Mouse (Mus musculus) urinary bladder, postnatal 4 days (tissue): ENCODE data around the gene Sh3d21.
"Not testable (repeated sequence)": the region's sequence is repeated elsewhere in the genome, so short reads cannot be mapped to it uniquely, and the experiment has no call there.

Experiments used
- DNase-seq, 2 experiments: peaks; one replicate each; pipeline ENCODE4 v3.0.0; 2021 to 2022; ENCODE audit warnings: low spot score in 2 of 2

The Sh3d21 gene

DNA sequence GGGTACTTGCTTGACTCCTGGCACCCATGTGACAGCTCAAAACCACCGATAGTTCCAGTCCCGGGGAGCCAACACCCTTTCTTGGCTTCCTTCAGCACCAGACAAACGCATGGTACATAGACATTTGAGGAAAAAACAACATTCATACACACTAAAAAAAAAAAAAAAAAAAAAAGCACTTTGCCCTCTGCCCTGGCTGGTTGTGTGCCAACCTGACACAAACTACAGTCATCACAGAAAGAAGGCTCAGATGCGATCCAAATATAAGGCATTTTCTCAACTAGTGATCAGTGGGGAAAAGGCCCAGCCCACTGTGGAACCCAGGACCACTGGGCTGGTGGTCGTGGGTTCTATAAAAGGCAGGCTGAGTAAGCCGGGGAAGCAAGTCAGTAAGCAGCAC, 5.6 kb upstream of the Sh3d21 start:
- no peak for DNase-seq

DNA sequence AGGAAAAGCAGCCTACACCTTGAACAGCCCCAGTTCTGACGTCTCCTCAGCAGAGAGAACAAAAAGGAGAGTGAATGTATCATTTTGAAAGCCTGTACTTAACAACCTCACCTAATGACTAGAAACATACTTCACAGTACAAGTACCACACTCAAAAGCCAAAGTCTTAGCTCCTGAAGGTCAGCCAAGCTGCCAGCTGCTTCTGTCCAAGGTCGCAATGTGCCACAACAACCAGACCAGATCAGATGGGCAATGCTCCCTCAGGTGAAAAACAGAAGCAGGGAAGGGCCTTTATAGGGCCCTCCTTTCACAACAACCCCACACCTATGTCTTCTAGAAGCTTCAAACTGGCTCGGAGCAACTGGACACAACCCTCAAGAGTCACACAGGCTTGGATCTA, 2.8 kb upstream of the Sh3d21 start:
- DNase-seq: no peak

DNA sequence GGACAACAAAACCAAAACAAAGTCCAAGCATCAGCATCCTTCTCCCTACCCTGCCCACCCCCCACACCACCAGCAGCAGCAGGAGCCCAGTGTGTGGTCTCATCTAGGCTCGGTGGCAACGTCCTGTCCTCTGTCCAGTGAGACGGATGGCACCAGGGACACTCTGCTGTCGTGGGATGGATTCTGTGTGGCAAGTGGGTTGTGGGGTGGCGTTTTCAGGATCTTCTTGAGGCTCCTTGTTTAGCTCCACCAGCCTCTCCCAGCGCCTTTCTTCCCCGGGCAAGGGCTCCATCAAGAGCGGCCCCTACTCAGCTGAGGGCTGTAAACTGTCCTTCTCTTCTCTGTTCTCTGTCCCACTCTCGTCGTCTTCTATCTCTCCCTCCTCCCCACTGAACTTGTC, 1.8 kb upstream of the Sh3d21 start:
- not testable (repeated sequence) for DNase-seq

DNA sequence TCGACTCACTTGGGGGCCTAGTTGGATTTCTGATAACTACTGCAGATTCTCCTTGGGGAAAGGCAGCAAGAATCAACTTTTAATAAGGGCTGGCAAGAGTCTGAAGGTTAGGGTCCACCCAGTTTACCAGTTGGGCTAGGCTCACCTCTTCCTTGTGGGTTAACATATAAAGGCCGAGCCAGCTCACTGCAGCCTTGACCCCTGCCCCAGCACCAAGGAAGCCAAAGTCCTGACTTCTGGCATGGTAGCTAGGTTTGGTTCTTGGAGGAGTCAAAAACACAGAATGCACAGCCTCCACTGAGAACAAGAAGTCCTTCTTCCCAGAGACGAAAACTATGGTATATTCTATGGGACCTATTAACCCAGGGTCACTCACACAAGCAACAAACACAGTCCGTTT, 394 bp upstream of the Sh3d21 start:
- DNase-seq: no peak

DNA sequence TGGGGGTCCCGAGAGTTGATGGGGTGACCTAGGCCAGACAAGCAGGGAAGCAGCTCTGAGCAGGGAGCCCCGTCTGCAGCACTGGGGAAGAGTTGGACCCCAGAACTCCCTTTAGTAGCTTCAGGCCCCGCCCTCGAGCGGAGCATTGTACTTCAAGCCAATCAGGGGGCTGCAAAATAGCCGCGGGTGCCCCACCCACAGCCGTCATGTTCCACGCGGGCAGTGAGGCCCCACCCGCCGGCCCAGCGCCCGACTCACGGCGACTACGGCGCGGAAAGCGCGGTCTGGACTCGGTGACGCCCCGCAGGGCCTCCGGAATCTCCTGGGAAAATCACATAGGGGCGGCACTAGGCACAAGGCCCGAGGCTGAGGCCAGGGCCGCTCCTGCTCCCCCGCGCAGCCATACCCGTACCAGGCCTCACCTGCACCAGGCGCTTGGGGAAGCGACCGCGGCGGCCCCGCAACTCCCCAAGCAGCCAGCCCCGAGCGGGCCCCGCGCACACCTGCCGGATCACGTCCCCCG, 686 bp downstream of the Sh3d21 start:
- DNase-seq: peak; percentile 91 to 93

DNA sequence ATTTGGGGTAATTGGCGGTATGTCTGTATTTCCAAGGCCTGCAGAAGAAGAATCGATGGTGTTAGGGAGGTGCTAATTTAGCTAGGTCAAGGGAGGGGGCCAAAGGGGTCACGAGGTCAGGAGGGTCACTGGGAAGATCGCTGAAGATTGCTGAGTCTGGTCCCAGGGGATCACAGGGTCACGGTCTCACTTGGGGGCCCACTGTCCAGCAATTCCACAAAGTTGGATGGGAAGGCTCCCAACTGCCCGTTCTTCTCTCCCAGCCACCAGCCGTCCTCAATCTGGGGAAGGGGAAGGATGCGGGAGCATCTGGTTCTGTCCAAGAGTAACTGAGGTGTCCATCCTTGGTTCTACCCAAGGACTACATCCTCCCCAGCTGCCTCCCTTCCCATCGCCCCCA, 1.3 kb downstream of the Sh3d21 start:
- DNase-seq: no peak

DNA sequence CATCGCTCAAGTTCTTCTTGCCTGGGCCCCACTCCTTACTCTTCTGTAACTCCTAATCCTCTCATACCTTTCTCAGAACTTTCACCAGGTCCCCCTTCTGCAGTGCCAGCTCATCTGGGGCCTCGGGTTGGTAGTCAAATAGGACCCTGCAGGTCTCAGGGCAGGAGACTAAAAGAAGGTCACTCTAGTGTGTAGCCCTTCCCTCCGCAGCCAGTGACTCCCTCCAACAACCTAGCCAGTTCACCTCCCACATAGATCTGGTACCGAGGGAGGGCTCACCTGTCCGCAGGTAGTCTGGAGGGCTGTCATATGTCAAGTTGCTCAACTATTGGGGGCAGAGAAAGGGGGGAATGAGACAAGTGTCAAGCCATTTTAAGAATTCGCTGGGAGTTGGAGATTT, 1.8 kb downstream of the Sh3d21 start:
- DNase-seq: no peak

DNA sequence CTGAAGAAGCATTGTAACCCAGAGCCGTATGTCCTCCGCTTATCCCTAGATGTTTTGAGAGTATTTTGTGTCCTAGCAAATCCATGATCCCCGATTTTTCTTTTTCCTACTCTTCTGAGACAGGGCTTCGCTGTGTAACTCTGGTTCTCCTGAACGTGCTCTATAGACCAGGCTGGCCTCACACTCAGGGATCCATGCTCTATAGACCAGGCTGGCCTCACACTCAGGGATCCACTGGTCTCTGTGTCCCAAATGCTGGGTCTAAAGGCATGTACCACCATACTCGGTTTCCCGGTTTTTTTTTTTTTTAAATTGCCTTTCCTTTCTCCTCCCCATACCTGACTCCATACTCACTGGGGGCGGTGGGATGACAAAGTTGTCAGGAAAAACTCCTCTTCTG, 2.3 kb downstream of the Sh3d21 start:
- no peak for DNase-seq

DNA sequence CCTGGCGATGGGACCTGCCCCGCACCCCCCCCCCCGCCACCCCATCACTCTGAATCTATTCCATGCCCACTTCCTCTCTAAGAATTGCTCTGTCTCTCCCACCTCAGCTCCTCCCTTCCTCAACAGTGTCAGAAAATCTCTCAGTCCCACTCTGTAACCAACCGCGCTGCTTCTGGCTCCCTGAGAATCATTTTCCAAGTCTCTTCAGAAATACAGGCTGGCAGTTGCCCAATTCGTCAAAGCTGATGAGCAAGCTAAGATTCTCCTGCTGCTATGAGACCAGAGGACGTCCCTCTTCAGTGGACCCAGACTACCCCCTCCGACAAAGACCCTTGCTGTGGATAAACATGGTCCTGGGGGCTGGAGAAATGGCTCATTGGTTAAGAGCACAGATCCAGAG, 3.8 kb downstream of the Sh3d21 start:
- no peak for DNase-seq

DNA sequence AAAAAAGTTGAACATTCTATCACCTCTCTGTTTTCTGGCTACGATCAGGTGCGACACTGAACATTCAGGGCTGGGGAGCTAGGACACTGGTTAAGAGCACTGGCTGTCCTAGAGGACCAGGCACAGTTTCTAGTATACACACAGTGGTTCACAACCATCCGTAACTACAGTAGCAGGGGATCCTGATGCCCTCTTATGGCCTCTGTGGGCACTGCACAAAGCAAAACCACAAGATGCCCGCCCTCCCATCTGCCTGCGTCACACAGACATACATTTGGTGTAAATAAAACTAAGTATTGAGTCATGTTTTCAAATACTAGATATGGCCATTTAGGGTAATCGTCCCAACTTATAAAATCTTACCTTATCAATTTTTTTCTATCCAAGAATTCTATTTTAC, 5.7 kb downstream of the Sh3d21 start:
- DNase-seq: no peak

DNA sequence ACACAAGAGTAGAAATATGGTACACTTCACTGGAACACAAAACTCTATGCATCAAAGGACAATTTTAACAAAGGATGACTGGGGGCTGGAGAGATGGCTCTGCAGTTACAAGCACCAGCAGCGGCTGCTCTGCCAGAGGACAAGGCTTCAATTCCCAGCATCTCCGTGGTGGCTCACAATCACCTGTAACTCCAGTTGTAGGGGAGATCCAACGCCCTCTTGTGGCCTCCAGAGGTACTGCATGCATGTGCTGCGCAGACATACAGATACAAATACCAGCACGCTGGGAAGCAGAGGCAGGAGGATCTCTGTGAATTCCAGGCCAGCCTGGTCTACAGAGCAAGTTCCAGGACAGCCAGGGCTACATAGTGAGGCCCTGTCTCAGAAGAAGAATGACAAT, 6.7 kb downstream of the Sh3d21 start:
- DNase-seq: no peak

DNA sequence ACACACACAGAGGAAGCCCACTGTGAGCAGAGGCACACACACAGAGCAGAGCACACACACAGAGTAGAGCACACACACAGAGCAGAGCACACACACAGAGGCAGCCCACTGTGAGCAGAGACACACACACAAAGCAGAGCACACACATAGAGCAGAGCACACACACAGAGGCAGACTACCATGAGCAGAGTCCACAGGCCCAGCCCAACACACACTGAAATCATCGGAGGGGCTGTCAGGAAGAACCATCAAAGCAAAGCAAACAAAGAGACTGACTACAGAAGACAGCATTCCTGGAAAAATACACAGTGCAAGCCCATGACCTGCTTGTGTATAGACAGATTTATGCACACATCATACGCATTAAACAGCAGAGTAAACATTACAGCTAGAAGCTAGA, 7.4 kb downstream of the Sh3d21 start:
- no peak for DNase-seq

DNA sequence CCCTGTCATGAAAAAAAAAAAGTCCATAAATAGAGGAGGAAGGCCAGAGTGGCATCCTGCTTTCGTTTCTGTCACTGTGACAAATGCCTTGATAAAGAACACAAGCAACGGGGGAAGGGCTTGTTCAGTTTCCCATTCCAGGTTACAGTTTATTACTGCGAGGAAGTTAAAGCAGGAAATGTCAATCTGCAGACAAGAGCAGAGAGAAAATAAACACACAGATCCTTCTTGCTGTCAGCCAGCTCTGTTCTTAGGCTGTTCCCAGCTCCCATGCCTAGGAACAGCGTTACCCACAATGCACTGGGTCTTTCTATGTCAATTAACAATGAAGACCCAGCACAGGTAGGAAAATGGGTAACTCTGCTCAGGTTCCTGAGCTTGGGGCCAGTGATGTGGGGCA, 8.1 kb downstream of the Sh3d21 start:
- no peak for DNase-seq

DNA sequence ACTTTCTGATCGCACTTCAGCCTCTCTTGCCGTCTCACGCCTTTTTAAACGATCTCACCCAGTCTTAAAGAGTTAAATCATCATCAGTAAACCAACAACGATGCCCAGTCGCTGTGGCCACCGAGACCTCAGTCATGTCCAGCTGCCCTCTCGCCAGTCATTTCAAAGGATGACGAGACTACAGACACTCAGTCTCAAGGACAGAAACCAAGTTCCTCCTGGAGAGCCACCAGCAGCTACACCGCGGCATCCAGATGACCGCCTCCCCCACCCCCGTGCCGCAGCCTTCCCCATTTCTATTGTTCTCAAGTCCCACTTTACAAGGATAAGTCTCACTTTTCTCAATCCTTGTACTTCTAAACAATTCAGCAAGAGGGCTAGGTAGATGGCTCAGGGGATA, 10.4 kb downstream of the Sh3d21 start:
- DNase-seq: no peak

DNA sequence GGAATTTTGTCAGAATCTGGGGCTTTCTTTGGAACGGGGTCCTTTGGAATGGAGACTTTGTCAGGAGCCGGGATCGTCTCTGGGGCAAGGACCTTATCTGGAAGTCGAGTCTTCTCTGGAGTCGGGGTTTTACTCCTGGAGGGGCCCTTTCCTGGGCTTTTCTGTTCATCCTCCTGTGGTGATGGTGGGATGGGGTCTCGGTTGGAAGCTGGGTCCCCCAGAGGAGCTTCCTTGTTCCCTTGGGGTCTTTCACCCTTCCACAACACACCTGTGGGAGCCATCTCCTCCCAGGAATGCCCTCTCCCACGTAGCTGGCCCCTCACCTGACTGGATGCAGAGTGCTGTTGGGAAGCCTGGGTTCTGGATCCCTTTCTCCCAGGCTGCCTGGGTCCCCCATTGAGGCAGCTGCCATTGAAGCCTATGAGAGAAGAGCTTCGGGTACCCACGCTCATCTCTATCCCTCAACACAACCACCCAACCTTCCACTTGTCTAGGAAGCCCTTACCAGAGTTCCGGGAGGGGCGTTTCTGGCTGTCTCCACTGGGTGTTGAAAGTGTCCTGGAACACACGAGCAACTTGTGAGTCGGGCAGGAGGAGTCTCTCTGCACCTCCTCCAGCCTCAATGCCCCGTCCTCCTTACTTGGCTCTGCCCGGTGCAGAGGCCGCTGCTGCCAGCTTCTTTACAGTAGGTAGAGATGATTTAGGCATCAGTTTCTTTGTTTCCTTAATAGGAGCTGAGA, 11.4 kb downstream of the Sh3d21 start:
- no peak for DNase-seq

DNA sequence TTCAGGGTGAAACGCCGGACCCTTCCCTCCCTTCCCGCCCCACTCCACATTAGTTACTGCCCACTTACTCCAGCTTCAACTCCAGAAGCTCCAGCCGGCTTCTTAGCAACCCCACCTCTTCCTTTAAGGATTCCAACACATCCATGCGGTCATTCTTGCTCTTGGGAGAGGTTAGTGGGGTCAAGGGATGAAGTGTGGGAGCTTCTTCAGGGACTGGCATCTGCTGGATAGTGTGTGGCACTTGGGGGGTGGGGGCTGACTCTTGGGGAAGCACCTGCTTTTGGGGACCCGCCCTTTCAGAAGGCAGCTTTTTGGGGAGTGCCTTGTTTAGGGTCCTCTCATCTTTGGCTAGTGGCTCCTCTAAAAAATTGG, 12.4 kb downstream of the Sh3d21 start:
- DNase-seq: no peak

DNA sequence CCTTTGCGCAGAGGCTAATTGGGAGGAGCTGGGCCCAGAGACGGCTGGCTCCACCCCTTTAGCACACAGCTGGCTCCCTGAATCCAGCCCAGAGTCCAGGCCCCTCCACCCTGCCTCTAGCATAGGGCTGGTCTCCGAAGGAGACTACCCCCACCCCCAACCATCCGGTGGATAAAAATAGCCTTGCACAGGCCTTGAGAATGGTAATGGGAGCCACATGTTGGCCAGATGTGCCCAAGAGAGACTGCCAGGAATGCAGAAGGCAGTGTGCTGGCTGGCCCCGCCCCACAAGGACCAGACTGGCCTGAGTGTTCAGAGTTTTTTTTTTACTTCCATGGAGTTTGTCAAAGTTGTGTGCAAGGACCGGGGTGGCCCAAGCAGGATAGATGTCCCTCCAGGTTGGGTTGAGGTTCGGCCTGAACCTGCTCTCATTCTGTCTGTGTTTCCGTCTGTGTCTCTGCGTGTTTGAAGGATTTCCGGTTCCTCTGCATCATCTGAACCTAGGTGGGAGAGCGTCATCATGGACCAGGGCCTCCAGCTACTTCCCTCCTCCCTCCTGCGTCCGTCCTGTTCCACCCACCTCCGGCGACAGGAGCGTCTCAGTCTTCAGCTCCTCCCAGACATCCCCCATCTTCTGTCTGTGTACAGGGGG, 12.9 kb downstream of the Sh3d21 start:
- DNase-seq: peak; percentile 74 to 86

DNA sequence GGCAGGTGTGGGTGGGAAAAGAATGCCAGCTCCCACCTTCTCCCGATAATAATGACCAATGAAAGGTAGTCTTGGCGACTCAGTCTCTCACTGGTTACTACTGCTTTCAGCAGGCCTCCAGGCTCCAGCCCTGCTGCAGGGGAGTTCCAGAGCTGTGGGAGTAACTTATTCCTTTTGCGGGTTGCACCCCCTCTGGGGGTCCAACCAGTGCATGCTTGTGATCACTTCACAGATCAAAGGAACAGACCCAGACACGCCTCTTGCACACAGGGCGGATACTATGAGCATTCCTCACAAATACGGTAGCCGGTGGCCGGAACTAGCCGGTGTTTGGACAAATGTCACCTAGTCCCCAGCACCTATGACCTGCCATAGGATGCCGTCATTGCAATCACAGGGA, 13.5 kb downstream of the Sh3d21 start:
- no peak for DNase-seq

DNA sequence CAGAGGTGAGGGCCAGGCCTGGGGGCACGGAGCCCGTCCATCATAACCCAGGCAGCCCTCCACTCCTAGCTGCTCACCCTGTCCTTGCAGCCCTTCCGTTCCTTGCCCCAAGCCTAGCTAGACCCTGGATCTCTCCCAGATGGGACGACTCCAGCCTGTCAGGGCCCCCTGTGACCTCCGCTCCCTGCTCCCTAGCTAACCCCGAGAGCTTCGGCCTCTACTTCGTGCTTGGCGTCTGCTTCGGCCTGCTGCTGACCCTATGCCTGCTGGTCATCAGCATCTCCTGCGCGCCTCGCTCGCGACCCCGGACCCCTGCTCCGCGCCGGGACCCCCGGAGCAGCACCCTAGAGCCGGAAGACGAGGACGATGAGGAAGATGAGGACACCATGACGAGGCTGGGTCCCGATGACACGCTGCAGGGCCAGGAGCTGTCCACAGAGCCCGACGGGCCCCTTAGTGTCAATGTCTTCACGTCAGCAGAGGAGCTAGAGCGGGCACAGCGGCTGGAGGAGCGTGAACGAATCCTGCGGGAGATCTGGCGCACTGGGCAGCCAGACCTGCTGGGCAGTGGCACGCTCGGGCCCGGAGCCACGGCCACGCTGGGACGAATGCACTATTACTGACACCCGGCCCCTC, 14.1 kb downstream of the Sh3d21 start:
- DNase-seq: no peak

DNA sequence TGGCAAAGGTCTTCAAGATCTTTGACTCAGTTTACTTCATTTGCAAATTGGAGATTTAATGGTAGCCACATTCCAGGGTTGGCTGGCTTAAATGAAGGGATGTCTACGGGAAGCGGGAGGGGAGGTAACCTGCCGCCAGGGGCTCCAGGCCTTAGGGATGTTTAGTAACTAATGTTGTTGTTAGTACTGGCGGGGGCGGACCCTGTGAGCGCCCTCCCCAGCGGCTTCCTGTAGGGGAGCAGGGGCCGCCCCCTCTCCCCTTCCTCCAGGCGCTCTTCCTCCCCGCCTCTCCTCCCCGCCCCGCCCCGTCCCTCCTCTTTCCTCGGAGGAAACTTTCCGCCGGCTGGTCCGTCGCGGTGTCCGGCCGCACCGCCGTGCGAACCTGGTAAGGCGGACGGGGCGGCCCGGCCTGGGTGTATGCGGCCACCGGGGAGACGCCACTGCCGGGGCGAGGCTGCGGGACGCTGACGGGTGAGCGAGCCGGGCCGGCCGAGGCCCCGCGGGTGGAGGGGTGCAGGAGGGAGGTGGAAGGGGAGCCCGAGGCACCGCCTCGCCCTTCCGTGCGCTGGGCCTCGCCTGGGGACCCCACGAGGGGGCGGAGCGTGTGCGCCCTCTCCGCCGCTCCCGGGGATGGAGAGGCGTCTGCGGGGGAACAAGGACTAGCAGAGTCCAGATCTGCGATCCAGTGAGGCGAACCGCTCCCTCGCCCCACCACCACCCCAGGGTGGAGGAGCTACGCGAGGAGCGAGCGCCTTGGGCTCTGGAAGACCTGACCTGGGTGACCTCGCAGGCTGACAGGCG, 14.9 kb downstream of the Sh3d21 start:
- DNase-seq: peak; percentile 74 to 75

DNA sequence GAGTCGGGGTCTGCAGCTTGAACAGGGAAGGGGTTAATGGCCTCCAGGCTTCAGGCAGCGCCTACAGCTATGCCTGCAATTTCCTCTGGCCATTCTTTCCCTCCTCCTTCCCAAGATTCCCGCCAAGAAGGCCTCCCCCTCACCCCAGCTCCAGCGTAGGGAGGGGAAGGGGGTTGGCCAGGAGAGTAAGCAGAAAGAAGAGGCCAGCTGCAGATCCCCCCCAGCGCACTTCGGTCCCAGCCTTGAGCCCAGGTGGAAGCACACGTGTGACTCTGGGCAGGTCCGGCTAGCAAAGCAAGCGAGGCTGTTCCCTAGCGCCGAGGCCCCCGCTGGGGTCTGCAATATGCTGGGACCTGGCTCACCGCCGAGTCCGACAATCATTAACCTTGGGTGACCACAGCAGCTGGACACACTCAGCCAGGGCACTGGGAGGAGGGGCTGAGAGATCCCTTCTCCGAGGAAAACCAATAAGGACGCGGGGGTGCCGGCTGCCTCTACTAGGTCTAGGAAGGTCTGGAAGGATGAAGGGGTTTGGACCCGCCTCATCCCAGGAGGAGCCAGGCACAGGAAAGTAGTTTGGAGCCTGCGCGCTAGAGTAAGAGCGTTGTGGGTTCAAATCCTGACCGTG, 15.6 kb downstream of the Sh3d21 start, which contains the start of gene Eva1b:
TSS of gene Eva1b (plus strand) at position 212 of the 628 bp plus-strand sequence.
- peak; percentile 87 to 89 for DNase-seq
